Mouse (Mus musculus) CH12.LX (cell line): Measurements from ENCODE around the gene Cep350.

Experiments
- CTCF ChIP-seq, 2 experiments: IDR thresholded peaks in 1 of 2; conservative IDR thresholded peaks in 1 of 2; 2 replicates each; pipeline ENCODE4 v1.5.1; 2011 to 2012; ENCODE audit warnings: low read depth in 2 of 2, low read length in 2 of 2, improper control_type of control experiment in 1 of 2, inconsistent platforms in 1 of 2, mild to moderate bottlenecking in 1 of 2, moderate library complexity in 1 of 2
- EP300 ChIP-seq: IDR thresholded peaks from 2 replicates; pipeline ENCODE4 v1.6.1; 2011; ENCODE audit warnings: low read length, improper control_type of control experiment
- MAFK ChIP-seq: IDR thresholded peaks from 2 replicates; pipeline ENCODE4 v1.6.1; 2011; ENCODE audit warnings: low read length, improper control_type of control experiment; ENCODE audit not compliant: insufficient replicate concordance
- MAX ChIP-seq: IDR thresholded peaks from 2 replicates; pipeline ENCODE4 v1.6.1; 2011; ENCODE audit warnings: low read length, improper control_type of control experiment
- PAX5 ChIP-seq: IDR thresholded peaks from 2 replicates; pipeline ENCODE4 v1.6.1; 2012; ENCODE audit warnings: low read length, inconsistent platforms, mixed read lengths
- POLR2A ChIP-seq: IDR thresholded peaks from 2 replicates; pipeline ENCODE4 v1.6.1; 2011; ENCODE audit warnings: low read depth, mild to moderate bottlenecking, improper control_type of control experiment, low read length
- ZMIZ1 ChIP-seq: IDR thresholded peaks from 2 replicates; pipeline ENCODE4 v1.6.1; 2012; ENCODE audit warnings: low read depth, mild to moderate bottlenecking, inconsistent platforms, low read length, improper control_type of control experiment

DNA sequence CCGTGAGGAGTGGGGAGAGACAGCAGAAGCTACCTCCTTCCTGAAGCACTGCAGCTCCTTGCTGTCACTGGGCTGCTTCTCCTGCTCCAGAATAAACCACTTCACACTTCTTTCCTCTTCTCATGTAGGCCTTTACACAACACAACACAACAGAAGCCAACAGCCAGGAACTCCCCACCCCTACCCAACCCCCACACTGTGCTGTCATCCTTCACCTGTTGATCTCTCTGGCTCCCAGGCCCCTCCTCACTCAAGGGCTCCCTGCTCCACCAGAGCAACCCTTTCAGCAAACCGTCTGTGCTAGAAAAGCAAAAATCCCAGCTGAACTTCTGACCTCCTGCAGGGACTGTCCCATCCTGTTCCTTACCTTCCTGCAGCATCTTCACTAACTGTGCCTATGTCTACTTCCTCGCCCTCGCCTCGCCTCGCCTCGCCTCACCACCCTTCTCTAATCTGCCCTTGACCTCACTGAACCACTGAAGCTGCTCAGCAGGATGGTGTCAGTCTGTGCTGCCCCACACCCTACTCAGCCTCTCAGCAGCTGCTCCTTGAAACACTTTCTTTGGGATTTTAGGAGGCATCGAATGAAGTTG is 145.3 kb downstream of the Cep350 start:
- TF ChIP-seq POLR2A = no peak
- TF ChIP-seq PAX5 = no peak
- no peak for TF ChIP-seq MAX
- no peak for TF ChIP-seq EP300
- no peak for TF ChIP-seq MAFK
- TF ChIP-seq ZMIZ1 = no peak
- no peak for TF ChIP-seq CTCF (conservative IDR thresholded peaks at IDR 0.05 in 1 of 2, IDR thresholded peaks at IDR 0.05 in 1 of 2; ENCODE audit: low read depth in 2 of 2, low read length in 2 of 2)
